Mouse (Mus musculus) kidney, adult 2 months (tissue): ENCODE measurements around the gene Cd300lg.

Experiments used
- CTCF ChIP-seq: fragments of 200-500 bp; conservative IDR thresholded peaks from 2 replicates; pipeline ENCODE4 v1.5.1; 2011; ENCODE audit warnings: low read depth, mild to moderate bottlenecking, control low read depth, low read length, moderate library complexity, mixed read lengths; ENCODE audit not compliant: insufficient read depth, insufficient read length
- POLR2A ChIP-seq: fragments of 200-500 bp; IDR thresholded peaks from one replicate; pipeline ENCODE4 v1.6.1; 2011; ENCODE audit warnings: low read depth, low read length, control low read depth

DNA sequence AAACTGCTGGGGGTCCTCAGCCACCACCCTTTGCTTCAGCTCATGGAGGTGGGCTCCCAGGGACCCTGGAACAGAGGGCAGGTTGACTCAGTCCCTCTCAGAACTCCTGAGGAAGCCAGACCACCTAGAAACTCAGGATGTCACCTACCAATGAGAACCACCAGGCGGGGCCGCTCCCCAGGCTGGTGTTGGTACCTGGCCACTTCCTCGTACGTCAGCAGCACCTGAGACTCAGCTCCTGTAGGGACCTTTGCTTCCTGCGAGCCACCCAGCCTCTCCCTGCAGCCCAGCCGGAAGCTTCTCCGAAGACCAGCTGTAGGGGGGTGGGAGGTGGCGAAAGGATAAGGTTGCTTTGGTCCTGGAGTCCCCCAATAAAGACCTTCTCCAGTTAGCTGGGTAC lies 32.9 kb upstream of the Cd300lg start:
- TF ChIP-seq CTCF (no peak), POLR2A (no peak)
